Mouse (Mus musculus): ENCODE measurements at regions not wholly inside any gene's neighbourhood (a gene's known extent, or its start where the extent isn't known, plus 50 kb on each side); places are given as distances from the start of the nearest gene placed in this dataset.
"Not testable (repeated sequence)": the region's sequence is repeated elsewhere in the genome, so short reads cannot be mapped to it uniquely, and the experiment has no call there.

GRCm38 (mm10) chr4:3080385-3081125 lies 86.6 kb upstream of the Vmn1r2 start:
- no peak for ATAC-seq (ENCODE audit: low TSS enrichment)

GRCm38 (mm10) chr4:3081148-3081952 lies 85.8 kb upstream of the Vmn1r2 start:
- no peak for ATAC-seq (ENCODE audit: low TSS enrichment)

GRCm38 (mm10) chr4:3081953-3082950 lies 84.9 kb upstream of the Vmn1r2 start:
- no peak for ATAC-seq (ENCODE audit: low TSS enrichment)

- no peak; the same call in 1 of the 2 replicates for ATAC-seq (ENCODE audit: low TSS enrichment)
Observed at GRCm38 (mm10) chr4:3083161-3084020, 83.7 kb upstream of the Vmn1r2 start.

GRCm38 (mm10) chr4:3084021-3084545 lies 83.0 kb upstream of the Vmn1r2 start:
- ATAC-seq (ENCODE audit: low TSS enrichment): no peak

- ATAC-seq (ENCODE audit: low TSS enrichment): no peak
Observed at GRCm38 (mm10) chr4:3085456-3086448, 81.4 kb upstream of the Vmn1r2 start.

- not testable (repeated sequence) for ATAC-seq (ENCODE audit: low TSS enrichment)
Observed at GRCm38 (mm10) chr4:3087616-3088015, 79.5 kb upstream of the Vmn1r2 start.

GRCm38 (mm10) chr4:3089567-3090377 lies 77.3 kb upstream of the Vmn1r2 start:
- ATAC-seq (ENCODE audit: low TSS enrichment): peak; percentile 41; the same call in 1 of the 2 replicates

- ATAC-seq (ENCODE audit: low TSS enrichment): no peak
Observed at GRCm38 (mm10) chr4:3090378-3090735, 76.8 kb upstream of the Vmn1r2 start.

GRCm38 (mm10) chr4:3090742-3091141 lies 76.4 kb upstream of the Vmn1r2 start:
- no peak for ATAC-seq (ENCODE audit: low TSS enrichment)
